Mouse (Mus musculus): ENCODE data around the gene Idua.

- TF ChIP-seq CTCF (IDR thresholded peaks at IDR 0.05; ENCODE audit: borderline replicate concordance, control insufficient read depth, extremely low read depth, insufficient read depth, low read length, poor library complexity) (no peak), POLR2A (IDR thresholded peaks at IDR 0.05; ENCODE audit: control insufficient read depth, extremely low read depth, insufficient read depth, low read length, poor library complexity) (no peak)
Observed at GRCm38 (mm10) chr5:108719761-108720160, 59.6 kb downstream of the Idua start.

Data from thymus, adult 2 months (tissue).